Mouse (Mus musculus): ENCODE results near the gene Vmn1r188.
"Not testable (repeated sequence)": the region's sequence is repeated elsewhere in the genome, so short reads cannot be mapped to it uniquely, and the experiment has no call there.

- TF ChIP-seq CTCF (IDR thresholded peaks at IDR 0.05; ENCODE audit: low read depth), result 0 out of 2 replicates have a peak, but pooled peaks have one; percentile 4
- TF ChIP-seq EP300 (optimal IDR thresholded peaks at IDR 0.05), result not testable (repeated sequence)
Observed at GRCm38 (mm10) chr13:22035267-22036148, 48.7 kb upstream of the Vmn1r188 start, which contains the start of the genes Hist1h2ah and Hist1h2bk.
